Mouse (Mus musculus) CH12.LX (cell line): ENCODE measurements around the gene Hoxb13. TPM values are rescaled to one million over a fixed set of nuclear protein-coding genes. Genes with fewer than 3 reads are reported as not detected.

Source experiments
- DNase-seq: peaks from one replicate; pipeline ENCODE4 v3.0.0-alpha.2; 2013; ENCODE audit errors: extremely low read depth
- H3K27ac ChIP-seq: 2 replicates; pipeline ENCODE4 v1.5.1; 2012; ENCODE audit warnings: low read depth, mild to moderate bottlenecking, control low read depth, moderate library complexity; ENCODE audit not compliant: insufficient read depth
- H3K27me3 ChIP-seq: replicated peaks from 2 replicates; pipeline ENCODE3; 2012; ENCODE audit warnings: inconsistent platforms
- H3K36me3 ChIP-seq, 2 experiments: replicated peaks in 1 of 2; 2 replicates each; pipeline versions ENCODE3 to v1.6.1; 2012; ENCODE audit warnings: inconsistent platforms in 1 of 2, low read length in 1 of 2, mild to moderate bottlenecking in 1 of 2, mixed read lengths in 1 of 2, moderate library complexity in 1 of 2; ENCODE audit not compliant: control insufficient read depth in 1 of 2, insufficient read depth in 1 of 2
- H3K4me1 ChIP-seq, 2 experiments: 2 replicates each; pipeline ENCODE4 v1.6.1; 2012; ENCODE audit warnings: inconsistent platforms in 1 of 2, moderate library complexity in 1 of 2; ENCODE audit not compliant: insufficient read depth in 2 of 2, control insufficient read depth in 1 of 2
- H3K4me2 ChIP-seq: 2 replicates; pipeline ENCODE4 v1.6.1; 2012; ENCODE audit warnings: low read depth, mild to moderate bottlenecking, control low read depth; ENCODE audit not compliant: poor library complexity, insufficient read depth, severe bottlenecking
- H3K4me3 ChIP-seq, 3 experiments: fragments of 150-350 bp in 1 of 3; sonication (generic) in 1 of 3; replicated peaks in 1 of 3; 2 replicates each; pipeline versions ENCODE3 to v1.5.1; 2011 to 2012; ENCODE audit warnings: low read depth in 2 of 3, low read length in 2 of 3, mild to moderate bottlenecking in 2 of 3, moderate library complexity in 2 of 3, control low read depth in 1 of 3, improper control_type of control experiment in 1 of 3, inconsistent platforms in 1 of 3, mixed read lengths in 1 of 3; ENCODE audit not compliant: poor library complexity in 1 of 3
- H3K79me2 ChIP-seq: replicated peaks from 2 replicates; pipeline ENCODE4 v1.6.1; 2012; ENCODE audit warnings: mild to moderate bottlenecking, moderate library complexity; ENCODE audit not compliant: control insufficient read depth, poor library complexity, insufficient read depth, severe bottlenecking; ENCODE audit errors: extremely low read depth
- H3K9ac ChIP-seq: 2 replicates; pipeline ENCODE4 v1.6.1; 2012; ENCODE audit warnings: low read depth, mild to moderate bottlenecking, control low read depth, moderate library complexity; ENCODE audit not compliant: insufficient read depth
- H3K9me3 ChIP-seq: replicated peaks from 2 replicates; pipeline ENCODE3; 2012; ENCODE audit warnings: low read length, inconsistent platforms, mixed read lengths
- BHLHE40 ChIP-seq: IDR thresholded peaks from 2 replicates; pipeline ENCODE4 v1.6.1; 2011; ENCODE audit warnings: mild to moderate bottlenecking, low read depth, low read length, improper control_type of control experiment
- CHD1 ChIP-seq: IDR thresholded peaks from 2 replicates; pipeline ENCODE4 v1.6.1; 2012; ENCODE audit warnings: low read depth, low read length, improper control_type of control experiment, inconsistent platforms
- CHD2 ChIP-seq: IDR thresholded peaks from 2 replicates; pipeline ENCODE4 v1.6.1; 2011; ENCODE audit warnings: low read length, improper control_type of control experiment
- CTCF ChIP-seq, 2 experiments: IDR thresholded peaks in 1 of 2; conservative IDR thresholded peaks in 1 of 2; 2 replicates each; pipeline ENCODE4 v1.5.1; 2011 to 2012; ENCODE audit warnings: low read depth in 2 of 2, low read length in 2 of 2, improper control_type of control experiment in 1 of 2, inconsistent platforms in 1 of 2, mild to moderate bottlenecking in 1 of 2, moderate library complexity in 1 of 2
- ELF1 ChIP-seq: IDR thresholded peaks from 2 replicates; pipeline ENCODE4 v1.6.1; 2014; ENCODE audit warnings: low read depth, mild to moderate bottlenecking, inconsistent platforms, low read length, improper control_type of control experiment
- HCFC1 ChIP-seq: IDR thresholded peaks from 2 replicates; pipeline ENCODE4 v1.6.1; 2012; ENCODE audit warnings: low read depth, mild to moderate bottlenecking, inconsistent platforms, low read length, improper control_type of control experiment
- IRF4 ChIP-seq: IDR thresholded peaks from 2 replicates; pipeline ENCODE4 v1.6.1; 2014; ENCODE audit warnings: low read depth, mild to moderate bottlenecking, inconsistent platforms, low read length, improper control_type of control experiment
- JUN ChIP-seq: IDR thresholded peaks from 2 replicates; pipeline ENCODE4 v1.6.1; 2011; ENCODE audit warnings: low read depth, mild to moderate bottlenecking, low read length, improper control_type of control experiment, moderate library complexity; ENCODE audit not compliant: insufficient read depth
- JUND ChIP-seq: conservative IDR thresholded peaks from 2 replicates; pipeline ENCODE4 v1.6.1; 2011; ENCODE audit warnings: low read depth, low read length, improper control_type of control experiment
- KAT2A ChIP-seq: IDR thresholded peaks from 2 replicates; pipeline ENCODE4 v1.6.1; 2012; ENCODE audit warnings: low read length, improper control_type of control experiment, inconsistent platforms; ENCODE audit not compliant: insufficient replicate concordance
- MAFK ChIP-seq: IDR thresholded peaks from 2 replicates; pipeline ENCODE4 v1.6.1; 2011; ENCODE audit warnings: low read length, improper control_type of control experiment; ENCODE audit not compliant: insufficient replicate concordance
- MAX ChIP-seq: IDR thresholded peaks from 2 replicates; pipeline ENCODE4 v1.6.1; 2011; ENCODE audit warnings: low read length, improper control_type of control experiment
- MAZ ChIP-seq: IDR thresholded peaks from 2 replicates; pipeline ENCODE4 v1.6.1; 2012; ENCODE audit warnings: low read depth, mild to moderate bottlenecking, inconsistent platforms, low read length, improper control_type of control experiment, moderate library complexity
- MEF2A ChIP-seq: IDR thresholded peaks from 2 replicates; pipeline ENCODE4 v1.6.1; 2014; ENCODE audit warnings: low read depth, mild to moderate bottlenecking, inconsistent platforms, low read length, improper control_type of control experiment, borderline replicate concordance
- MXI1 ChIP-seq: IDR thresholded peaks from 2 replicates; pipeline ENCODE4 v1.6.1; 2011; ENCODE audit warnings: mild to moderate bottlenecking, low read depth, low read length, improper control_type of control experiment
- MYC ChIP-seq: IDR thresholded peaks from 2 replicates; pipeline ENCODE4 v1.6.1; 2011; ENCODE audit warnings: low read depth, mild to moderate bottlenecking, improper control_type of control experiment, low read length
- NELFE ChIP-seq: IDR thresholded peaks from 2 replicates; pipeline ENCODE4 v1.6.1; 2011; ENCODE audit warnings: low read depth, low read length, improper control_type of control experiment
- NRF1 ChIP-seq: IDR thresholded peaks from 2 replicates; pipeline ENCODE4 v1.6.1; 2014; ENCODE audit warnings: low read depth, mild to moderate bottlenecking, inconsistent platforms, low read length, improper control_type of control experiment, moderate library complexity
- PAX5 ChIP-seq: IDR thresholded peaks from 2 replicates; pipeline ENCODE4 v1.6.1; 2012; ENCODE audit warnings: low read length, inconsistent platforms, mixed read lengths
- POLR2A ChIP-seq: IDR thresholded peaks from 2 replicates; pipeline ENCODE4 v1.6.1; 2011; ENCODE audit warnings: low read depth, mild to moderate bottlenecking, improper control_type of control experiment, low read length
- POLR2AphosphoS2 ChIP-seq: IDR thresholded peaks from 2 replicates; pipeline ENCODE4 v1.6.1; 2011; ENCODE audit warnings: low read depth, low read length, improper control_type of control experiment
- RAD21 ChIP-seq: IDR thresholded peaks from 2 replicates; pipeline ENCODE4 v1.6.1; 2011; ENCODE audit warnings: low read depth, mild to moderate bottlenecking, low read length, improper control_type of control experiment, moderate library complexity
- RCOR1 ChIP-seq: conservative IDR thresholded peaks from 2 replicates; pipeline ENCODE4 v1.6.1; 2012; ENCODE audit warnings: low read depth, mild to moderate bottlenecking, inconsistent platforms, low read length, improper control_type of control experiment
- SIN3A ChIP-seq: IDR thresholded peaks from 2 replicates; pipeline ENCODE4 v1.6.1; 2012; ENCODE audit warnings: low read length, improper control_type of control experiment, inconsistent platforms
- SMC3 ChIP-seq: IDR thresholded peaks from 2 replicates; pipeline ENCODE4 v1.6.1; 2011; ENCODE audit warnings: low read depth, low read length, improper control_type of control experiment
- TBP ChIP-seq: conservative IDR thresholded peaks from 2 replicates; pipeline ENCODE4 v1.6.1; 2011; ENCODE audit warnings: low read depth, low read length, improper control_type of control experiment
- TCF12 ChIP-seq: IDR thresholded peaks from 2 replicates; pipeline ENCODE4 v1.6.1; 2014; ENCODE audit warnings: low read depth, mild to moderate bottlenecking, inconsistent platforms, low read length, improper control_type of control experiment
- USF1 ChIP-seq: IDR thresholded peaks from 2 replicates; pipeline ENCODE4 v1.6.1; 2014; ENCODE audit warnings: low read depth, mild to moderate bottlenecking, inconsistent platforms, low read length, improper control_type of control experiment
- ZC3H11A ChIP-seq: IDR thresholded peaks from 2 replicates; pipeline ENCODE4 v1.6.1; 2012; ENCODE audit warnings: low read depth, mild to moderate bottlenecking, inconsistent platforms, low read length, improper control_type of control experiment
- ZKSCAN1 ChIP-seq: IDR thresholded peaks from 2 replicates; pipeline ENCODE4 v1.6.1; 2012; ENCODE audit warnings: low read depth, inconsistent platforms, low read length, improper control_type of control experiment, borderline replicate concordance
- ZMIZ1 ChIP-seq: IDR thresholded peaks from 2 replicates; pipeline ENCODE4 v1.6.1; 2012; ENCODE audit warnings: low read depth, mild to moderate bottlenecking, inconsistent platforms, low read length, improper control_type of control experiment
- dilution Hi-C: fragments of 300-500 bp; cut with MboI; formaldehyde crosslinking; loops from 2 replicates; pipeline ENCODE4 v1.14.3; 2020; ENCODE audit warnings: low sequenced_read_pairs; ENCODE audit not compliant: extremely low pct_unique_long_range_greater_than_20kb, extremely low pct_ligation_motif_present
- in situ Hi-C: fragments of 300-500 bp; cut with MboI; formaldehyde crosslinking; loops from 3 replicates; pipeline ENCODE4 v1.14.3; 2019; ENCODE audit warnings: low sequenced_read_pairs, low pct_ligation_motif_present, low pct_unique_long_range_greater_than_20kb, mixed read lengths
- polyA plus RNA-seq: library from polyadenylated mRNA; unstranded; fragments of >175 nt; gene quantifications from 2 replicates; pipeline ENCODE4 v1.2.1, GENCODE M21; 2012; ENCODE audit warnings: low read depth; ENCODE audit not compliant: insufficient read length
- total RNA-seq, 2 experiments: library from RNA; depleted of rRNA; stranded (reverse); fragments of 300-350 nt in 1 of 2; fragments of >200 nt in 1 of 2; gene quantifications; 2 replicates each; pipeline ENCODE4 v1.2.3; 2012 to 2014

Gene Hoxb13
- total and polyA plus RNA-seq, 3 experiments, result 0.08 TPM; not detected in 2

DNA sequence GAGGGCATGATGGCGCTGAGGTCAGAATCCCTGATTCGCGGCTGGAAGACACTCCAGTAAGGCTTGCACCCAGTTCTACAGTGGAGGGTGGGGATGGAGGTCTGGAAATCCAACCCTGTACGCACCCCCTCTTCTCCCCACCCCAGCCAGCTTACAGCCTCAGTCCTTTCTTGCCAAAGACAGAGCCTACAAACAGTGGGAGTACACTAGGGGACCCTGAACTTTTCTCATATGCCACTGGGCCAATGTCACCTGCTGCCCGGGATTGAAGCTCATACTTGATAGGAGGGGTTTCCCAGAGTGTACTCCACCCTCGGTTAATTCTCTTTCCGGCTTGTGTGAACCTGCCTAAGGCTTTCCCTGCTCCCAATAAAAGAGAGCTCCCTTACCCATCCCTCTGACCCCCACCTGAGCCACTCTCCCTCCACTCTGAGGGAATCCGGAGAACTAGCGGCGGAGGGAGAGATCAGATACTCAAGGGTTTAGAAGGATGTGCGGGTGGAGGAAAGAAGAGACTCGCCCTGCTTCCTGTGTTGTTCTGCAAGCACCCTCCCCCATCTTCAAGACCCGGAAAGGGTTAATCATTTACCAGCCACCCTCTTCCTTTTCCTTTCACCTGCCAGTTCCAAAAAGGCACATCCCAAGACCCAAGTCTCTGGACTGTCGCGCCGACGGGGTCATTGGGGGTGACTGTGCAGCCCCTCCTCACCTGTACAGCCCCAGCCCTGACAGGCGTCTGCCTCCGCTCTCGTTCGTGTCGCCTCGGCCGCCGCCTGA, 21.4 kb upstream of the Hoxb13 start:
- DNase-seq, result peak; percentile 58
- peak overlapping the region; percentile 77 for H3K4me2 ChIP-seq
- H3K9ac ChIP-seq, result peak overlapping the region; percentile 52
- no peaks in the 10 kb centered on the region for H3K79me2 ChIP-seq
- no peaks in the 10 kb centered on the region for H3K36me3 ChIP-seq
- peaks cover 80% of the 10 kb centered on the region for H3K27me3 ChIP-seq
- H3K4me1 ChIP-seq, result peaks cover 3 to 17% of the 10 kb centered on the region in 2 experiments
- H3K4me3 ChIP-seq, result peak overlapping the region; percentile 63 to 67 (median 64)
- H3K9me3 ChIP-seq, result no peaks in the 10 kb centered on the region
- dilution Hi-C loops (no loop called here), in situ Hi-C loops (no loop called here)
- peak overlapping the region; percentile 22; the same call in 1 of the 2 replicates for H3K27ac ChIP-seq
- TF ChIP-seq RAD21 (no peak), NRF1 (no peak), ELF1 (peak; percentile 81), SMC3 (no peak), JUN (no peak), MXI1 (no peak), JUND (no peak), ZC3H11A (no peak), SIN3A (no peak), KAT2A (peak; percentile 23; the same call in 1 of the 2 replicates), PAX5 (no peak), MAFK (no peak), POLR2A (peak; percentile 32; the same call in 1 of the 2 replicates), POLR2AphosphoS2 (no peak), ZKSCAN1 (no peak), NELFE (peak; percentile 19), CTCF (conservative IDR thresholded peaks at IDR 0.05 in 1 of 2, IDR thresholded peaks at IDR 0.05 in 1 of 2; ENCODE audit: low read depth in 2 of 2, low read length in 2 of 2) (no peak), ZMIZ1 (no peak), MAX (no peak; the same call in 1 of the 2 replicates), TCF12 (peak; percentile 35; the same call in 1 of the 2 replicates), TBP (peak; percentile 61), MEF2A (peak; percentile 13; the same call in 1 of the 2 replicates), HCFC1 (peak; percentile 69), IRF4 (no peak; the same call in 1 of the 2 replicates), BHLHE40 (no peak), MAZ (0 out of 2 replicates have a peak, but pooled peaks have one; percentile 32), RCOR1 (no peak), CHD2 (peak; percentile 80; the same call in 1 of the 2 replicates), CHD1 (peak; percentile 78; the same call in 1 of the 2 replicates), USF1 (no peak), MYC (0 out of 2 replicates have a peak, but pooled peaks have one; percentile 23)
